Mouse (Mus musculus) E14TG2a.4 (cell line): Measurements from ENCODE around the gene Kcnip1.

ENCODE experiments used
- CTCF ChIP-seq: conservative IDR thresholded peaks from 2 replicates; pipeline ENCODE4 v1.5.1; 2014; ENCODE audit warnings: low read length
- NANOG ChIP-seq: IDR thresholded peaks from 2 replicates; pipeline ENCODE4 v1.6.1; 2014; ENCODE audit warnings: borderline replicate concordance, low read length, mixed read lengths
- POU5F1 ChIP-seq: IDR thresholded peaks from 2 replicates; pipeline ENCODE4 v1.6.1; 2014; ENCODE audit warnings: low read length, borderline replicate concordance

DNA sequence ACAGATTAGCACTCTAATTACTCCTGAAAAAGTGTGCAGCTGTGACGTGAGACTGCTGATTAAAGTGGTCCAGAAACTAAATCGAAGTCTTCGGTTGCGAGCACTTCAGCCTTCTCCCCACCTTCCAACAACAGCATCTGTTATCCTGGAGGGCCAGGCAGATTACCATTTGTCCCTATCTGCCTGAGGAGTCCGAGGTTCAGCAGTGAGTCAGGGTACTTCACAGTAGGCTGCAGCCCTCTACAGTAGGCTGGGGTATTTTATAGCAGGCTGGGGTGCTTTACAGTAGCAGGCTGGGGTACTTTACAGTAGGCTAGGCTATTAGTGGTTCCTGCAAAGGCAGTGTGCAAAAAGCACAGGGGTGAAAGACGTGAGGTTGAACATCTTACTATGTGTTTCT lies 324.6 kb downstream of the Kcnip1 start:
- TF ChIP-seq CTCF = no peak
- no peak for TF ChIP-seq NANOG
- TF ChIP-seq POU5F1 = no peak
